Mouse (Mus musculus) ES-E14 (cell line): ENCODE measurements around the gene Uqcc2.

ENCODE experiments used
- CHD2 ChIP-seq: IDR thresholded peaks from 2 replicates; pipeline ENCODE4 v1.6.1; 2014; ENCODE audit warnings: mild to moderate bottlenecking, low read depth, low read length, inconsistent platforms
- HCFC1 ChIP-seq: IDR thresholded peaks from 2 replicates; pipeline ENCODE4 v1.6.1; 2012; ENCODE audit warnings: low read length, inconsistent platforms, borderline replicate concordance; ENCODE audit not compliant: insufficient read depth
- MAFK ChIP-seq: IDR thresholded peaks from 2 replicates; pipeline ENCODE4 v1.6.1; 2014; ENCODE audit warnings: mild to moderate bottlenecking, low read depth, low read length, inconsistent platforms; ENCODE audit not compliant: insufficient read depth
- ZC3H11A ChIP-seq: IDR thresholded peaks from 2 replicates; pipeline ENCODE4 v1.6.1; 2012; ENCODE audit warnings: low read depth, mild to moderate bottlenecking, inconsistent platforms, low read length, borderline replicate concordance

- TF ChIP-seq CHD2, result no peak
- TF ChIP-seq HCFC1, result no peak
- TF ChIP-seq MAFK, result no peak
- no peak for TF ChIP-seq ZC3H11A
These were observed 59.9 kb downstream of the Uqcc2 start for GRCm38 (mm10) chr17:27073778-27074177.
